Mouse (Mus musculus): ENCODE results near the gene Zfp213. TPM values are rescaled to one million over a fixed set of nuclear protein-coding genes. Genes with fewer than 3 reads are reported as not detected.

Zfp213 gene
- total RNA-seq, 2 experiments from 2014 or later: 7.5 to 7.8 TPM

- no peak for ATAC-seq (replicated peaks; ENCODE audit: low FRiP score, low TSS enrichment, poor library complexity, severe bottlenecking)
Observed at GRCm38 (mm10) chr17:23547681-23548443, 16.2 kb downstream of the Zfp213 start.

DNA sequence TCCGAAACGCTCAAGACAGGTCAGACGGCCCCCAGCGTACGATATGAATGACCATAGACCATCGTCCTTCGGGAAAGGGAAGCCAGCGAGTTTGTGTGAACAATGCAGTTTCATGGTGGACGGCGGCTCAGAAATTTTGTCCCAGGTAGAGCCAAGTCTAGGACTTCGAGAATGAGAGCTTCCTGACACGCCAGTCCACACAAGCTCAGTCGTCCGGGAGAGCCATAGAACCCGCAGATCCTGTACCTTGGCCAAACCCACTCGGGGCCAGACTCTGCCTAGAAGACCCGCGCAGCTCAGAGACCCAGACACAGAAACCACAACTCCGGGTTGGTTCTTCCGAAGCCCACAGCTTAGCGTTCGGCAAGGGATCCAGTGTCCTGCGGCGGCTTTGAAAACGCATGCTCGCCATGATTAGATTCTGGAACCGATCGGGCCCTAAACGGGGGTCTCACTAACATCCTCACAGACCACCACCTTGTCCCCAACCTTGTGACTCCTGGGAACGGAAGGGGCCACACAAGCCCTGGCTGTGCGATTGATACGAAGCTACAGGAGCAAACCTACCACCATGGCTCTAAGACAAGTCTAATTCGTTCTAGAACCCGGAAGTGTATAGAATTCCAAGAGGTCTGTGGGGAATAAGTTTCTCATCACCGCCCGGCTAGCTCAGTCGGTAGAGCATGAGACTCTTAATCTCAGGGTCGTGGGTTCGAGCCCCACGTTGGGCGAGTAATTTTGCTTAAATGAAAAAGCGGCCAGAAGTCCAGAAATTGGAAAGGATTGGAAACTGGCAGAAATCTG lies 17.1 kb downstream of the Zfp213 start:
- peak; percentile 7; the same call in 1 of the 2 replicates for ATAC-seq (replicated peaks; ENCODE audit: low FRiP score, low TSS enrichment, poor library complexity, severe bottlenecking)

- peak; percentile 20 for ATAC-seq (replicated peaks; ENCODE audit: low FRiP score, low TSS enrichment, poor library complexity, severe bottlenecking)
Observed at GRCm38 (mm10) chr17:23546333-23546701, 17.7 kb downstream of the Zfp213 start.

- ATAC-seq (replicated peaks; ENCODE audit: low FRiP score, low TSS enrichment, poor library complexity, severe bottlenecking): no peak
Observed at GRCm38 (mm10) chr17:23545841-23546240, 18.2 kb downstream of the Zfp213 start.

- no peak for ATAC-seq (replicated peaks; ENCODE audit: low FRiP score, low TSS enrichment, poor library complexity, severe bottlenecking)
Observed at GRCm38 (mm10) chr17:23544766-23545165, 19.3 kb downstream of the Zfp213 start.

DNA sequence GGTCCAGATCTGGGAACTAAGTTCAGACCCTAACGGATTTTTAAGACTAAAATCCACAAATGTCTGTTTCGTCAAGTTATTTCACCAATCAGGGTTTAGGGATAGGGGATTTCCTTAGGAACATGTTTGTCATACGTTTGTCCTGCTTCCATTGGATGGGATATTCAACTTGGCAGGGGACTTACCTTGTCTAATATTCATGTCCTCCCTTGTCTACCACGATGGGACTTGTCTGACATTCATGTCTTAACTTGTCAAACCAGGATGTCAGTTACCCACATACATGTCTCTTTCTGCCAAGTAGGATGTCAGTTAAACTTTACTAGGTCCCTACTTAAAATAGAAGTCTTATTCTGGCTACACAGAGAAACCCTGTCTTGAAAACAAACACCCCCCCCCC lies 20.1 kb downstream of the Zfp213 start:
- ATAC-seq (replicated peaks; ENCODE audit: low FRiP score, low TSS enrichment, poor library complexity, severe bottlenecking): no peak

GRCm38 (mm10) chr17:23543325-23543724 lies 20.7 kb downstream of the Zfp213 start:
- ATAC-seq (replicated peaks; ENCODE audit: low FRiP score, low TSS enrichment, poor library complexity, severe bottlenecking): no peak

DNA sequence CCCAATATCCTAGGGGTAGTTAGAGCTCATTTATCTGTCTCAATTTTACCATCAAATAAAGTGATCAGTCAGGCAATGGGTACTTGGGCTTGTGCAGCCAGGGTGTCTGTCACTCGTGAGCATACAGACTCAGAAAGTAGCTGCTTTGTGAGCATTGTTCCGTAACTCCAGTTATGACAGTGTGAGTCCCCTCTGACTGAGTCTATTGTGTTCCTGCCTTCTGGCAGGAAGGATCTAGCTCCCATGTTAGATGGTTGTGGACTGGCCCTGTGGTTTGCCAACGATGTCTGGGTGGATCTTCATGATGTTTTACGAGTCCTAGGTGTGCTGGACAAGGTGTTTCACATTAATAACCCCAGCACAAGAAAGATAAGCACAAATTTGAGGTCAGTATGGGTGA lies 21.2 kb downstream of the Zfp213 start:
- ATAC-seq (replicated peaks; ENCODE audit: low FRiP score, low TSS enrichment, poor library complexity, severe bottlenecking): no peak

GRCm38 (mm10) chr17:23542004-23542720 lies 21.9 kb downstream of the Zfp213 start:
- no peak for ATAC-seq (replicated peaks; ENCODE audit: low FRiP score, low TSS enrichment, poor library complexity, severe bottlenecking)

DNA sequence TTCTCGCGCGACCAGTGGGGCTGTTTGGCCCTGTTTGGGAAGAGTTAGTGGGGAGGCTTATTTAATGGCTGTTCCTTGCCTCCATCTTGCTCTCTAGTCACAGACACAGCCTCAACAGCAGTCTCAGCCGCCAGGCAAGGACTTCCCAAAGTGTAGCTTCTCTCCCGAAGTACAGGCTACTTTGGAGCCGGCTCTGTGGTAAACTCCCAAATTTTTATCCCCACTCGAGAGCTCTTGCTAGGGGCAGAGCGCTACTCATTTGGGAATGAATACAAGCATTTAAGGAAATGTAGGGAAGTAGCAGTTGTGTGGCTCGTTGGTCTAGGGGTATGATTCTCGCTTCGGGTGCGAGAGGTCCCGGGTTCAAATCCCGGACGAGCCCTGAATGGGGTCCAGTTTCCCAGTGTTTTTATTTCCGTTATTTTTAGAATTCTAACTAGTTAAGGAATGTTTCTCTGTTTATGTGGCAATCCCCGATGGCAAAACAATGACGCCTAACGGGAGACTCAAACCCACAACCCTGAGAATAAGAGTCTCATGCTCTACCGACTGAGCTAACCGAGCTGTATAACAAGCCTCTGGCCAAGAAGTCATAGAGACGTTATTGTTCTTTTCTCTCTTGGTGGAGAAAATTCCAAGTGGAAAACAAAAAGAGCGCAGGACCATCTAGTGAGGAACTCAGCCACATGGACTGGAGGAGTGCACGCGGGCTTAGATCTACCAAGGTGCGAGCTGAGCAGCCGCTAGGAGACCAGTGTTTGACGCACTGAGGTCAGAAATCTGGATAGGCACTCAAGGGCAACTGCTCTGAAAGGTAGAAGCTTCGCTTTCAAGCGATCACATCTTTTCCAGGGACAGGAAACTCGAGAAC lies 23.2 kb downstream of the Zfp213 start:
- no peak for ATAC-seq (replicated peaks; ENCODE audit: low FRiP score, low TSS enrichment, poor library complexity, severe bottlenecking)

- ATAC-seq (replicated peaks; ENCODE audit: low FRiP score, low TSS enrichment, poor library complexity, severe bottlenecking): no peak
Observed at GRCm38 (mm10) chr17:23540106-23540505, 23.9 kb downstream of the Zfp213 start.

DNA sequence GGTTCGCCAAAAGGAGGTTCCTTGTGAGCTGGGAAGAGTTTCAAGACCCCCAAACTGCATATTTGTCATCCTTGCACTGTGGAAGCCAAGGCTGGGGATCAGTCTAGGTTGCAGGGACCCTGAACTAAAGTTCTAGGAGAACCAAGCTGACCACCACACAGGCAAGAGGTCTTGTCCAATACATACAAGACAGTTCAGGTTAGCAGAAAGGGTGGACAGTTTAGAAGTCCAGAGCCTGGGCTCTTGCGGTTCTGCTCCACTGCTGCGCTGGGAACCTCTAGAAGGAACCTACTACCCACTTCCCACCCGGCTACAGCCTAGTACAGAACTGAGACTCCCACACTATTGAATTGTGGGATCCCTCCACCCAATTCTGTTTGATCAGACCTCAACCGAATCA lies 24.4 kb downstream of the Zfp213 start:
- no peak for ATAC-seq (replicated peaks; ENCODE audit: low FRiP score, low TSS enrichment, poor library complexity, severe bottlenecking)

DNA sequence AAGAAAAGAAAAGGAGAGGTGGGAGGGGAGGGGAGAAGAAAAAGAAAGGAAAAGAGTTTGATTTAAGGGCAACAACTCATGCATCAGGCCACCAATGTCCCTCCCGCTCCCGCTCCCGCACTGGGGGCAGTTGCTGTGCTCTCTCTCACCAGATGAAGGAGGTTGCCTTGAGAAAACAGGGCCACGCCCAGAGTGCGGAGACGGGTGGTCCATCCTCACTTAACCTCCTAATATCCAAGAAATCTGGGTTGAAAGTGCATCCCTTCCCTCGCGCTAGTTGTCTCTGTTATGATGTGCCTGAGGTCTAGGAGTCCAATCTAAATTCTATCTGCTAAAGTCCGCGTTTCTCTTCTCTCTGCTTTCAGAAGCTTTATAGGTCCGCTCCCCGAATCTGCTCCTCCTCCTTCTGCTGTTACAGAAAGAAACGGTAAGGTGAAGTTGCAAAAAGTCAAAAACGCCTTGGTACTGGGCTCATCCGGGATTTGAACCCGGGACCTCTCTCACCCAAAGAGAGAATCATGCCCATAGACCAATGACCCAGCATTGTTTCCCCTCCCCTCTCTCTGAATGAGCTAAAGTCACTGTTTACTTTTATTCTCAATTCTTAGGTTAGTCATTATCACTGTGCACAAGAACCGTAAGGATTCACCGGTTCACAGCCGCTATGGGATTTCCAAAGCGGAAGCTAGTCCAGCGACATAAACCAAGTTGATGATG lies 25.6 kb downstream of the Zfp213 start:
- 0 out of 2 replicates have a peak, but pooled peaks have one; percentile 17 for ATAC-seq (replicated peaks; ENCODE audit: low FRiP score, low TSS enrichment, poor library complexity, severe bottlenecking)

DNA sequence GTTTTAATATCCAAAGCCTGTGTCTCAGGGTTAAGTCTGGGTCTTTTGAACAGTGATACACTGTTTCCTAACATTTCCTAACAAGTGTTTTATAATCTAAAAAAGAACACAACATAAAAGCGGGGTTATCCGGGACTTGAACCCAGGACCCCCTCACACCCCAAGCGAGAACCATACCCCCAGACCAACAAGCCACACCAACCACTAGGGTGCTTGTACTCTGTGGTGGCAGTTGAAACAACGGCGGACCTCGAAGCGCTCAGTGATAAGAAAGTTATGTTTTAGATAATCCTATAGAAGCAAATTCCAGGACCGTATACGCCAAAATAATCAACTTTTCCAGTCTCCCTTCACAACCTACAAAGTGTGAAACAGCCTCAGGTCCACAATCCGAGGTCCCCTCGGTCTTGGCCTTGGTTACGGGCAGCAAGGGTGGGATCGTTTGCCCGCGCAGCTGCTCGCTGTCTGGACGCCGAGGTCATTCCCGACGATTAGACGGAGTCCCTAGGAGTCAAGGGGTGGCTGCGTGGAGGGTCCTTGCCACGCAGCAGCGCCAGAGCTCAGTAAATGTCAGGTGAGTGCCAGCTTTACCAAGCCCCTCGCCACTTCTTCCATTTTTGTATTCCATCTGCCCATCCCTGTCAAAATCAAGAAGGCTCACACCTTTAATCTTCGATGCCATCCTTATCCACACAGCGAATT lies 26.3 kb downstream of the Zfp213 start:
- ATAC-seq (replicated peaks; ENCODE audit: low FRiP score, low TSS enrichment, poor library complexity, severe bottlenecking): no peak

DNA sequence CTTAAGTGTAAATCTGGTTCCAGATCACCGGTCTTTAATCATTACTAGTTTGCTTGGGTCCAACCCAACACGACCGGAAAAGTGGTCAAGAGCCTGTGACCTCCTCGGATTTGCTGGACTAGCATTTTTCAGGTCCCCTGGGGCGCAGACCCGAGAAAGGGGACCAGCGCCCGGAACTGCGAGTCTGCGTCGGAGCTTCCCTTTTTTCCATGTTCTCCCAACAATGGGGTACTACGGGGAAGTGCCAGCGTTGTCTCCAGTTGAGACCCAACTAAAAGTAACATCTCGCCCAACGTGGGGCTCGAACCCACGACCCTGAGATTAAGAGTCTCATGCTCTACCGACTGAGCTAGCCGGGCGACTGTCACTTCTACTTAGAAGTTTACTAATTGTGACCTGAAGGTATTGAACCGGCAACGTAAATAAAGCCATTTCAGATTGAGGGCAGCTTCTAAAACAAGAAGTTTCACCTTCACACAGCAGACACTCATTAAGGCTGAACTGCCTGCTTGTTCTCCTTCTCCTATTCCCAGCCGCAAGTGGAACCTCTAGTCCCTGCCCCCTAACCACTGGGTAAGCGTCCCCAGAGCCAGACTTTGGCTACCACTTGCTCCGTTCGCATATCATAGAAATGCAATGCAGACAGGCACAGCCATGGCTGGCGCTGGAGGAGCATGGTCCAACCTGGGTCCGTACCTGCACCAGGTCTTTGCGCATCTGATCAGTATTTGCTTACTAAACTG lies 28.8 kb downstream of the Zfp213 start:
- peak; percentile 36 for ATAC-seq (replicated peaks; ENCODE audit: low FRiP score, low TSS enrichment, poor library complexity, severe bottlenecking)

GRCm38 (mm10) chr17:23533591-23534490 lies 30.2 kb downstream of the Zfp213 start:
- ATAC-seq (replicated peaks; ENCODE audit: low FRiP score, low TSS enrichment, poor library complexity, severe bottlenecking): peak; percentile 53

Data from megakaryocyte-erythroid progenitor cell, adult 5-6 weeks (primary cell).